Mouse (Mus musculus) liver, embryonic 14.5 days (tissue): ENCODE results near the gene Dennd1a.

Experiments used
- CTCF ChIP-seq: IDR thresholded peaks from 2 replicates; pipeline ENCODE4 v1.5.1; 2016; ENCODE audit warnings: antibody characterized with exemption, low read depth, control low read depth
- EP300 ChIP-seq: IDR thresholded peaks from 2 replicates; pipeline ENCODE4 v1.6.1; 2016; ENCODE audit warnings: antibody characterized with exemption, low read depth

- no peak for TF ChIP-seq CTCF
- no peak for TF ChIP-seq EP300
These were observed 361.1 kb downstream of the Dennd1a start for GRCm38 (mm10) chr2:37926133-37926503.
